Mouse (Mus musculus) spleen, adult 2 months (tissue): Measurements from ENCODE around the gene Ikzf2.

Source experiments
- CTCF ChIP-seq: fragments of 200-500 bp; IDR thresholded peaks from 2 replicates; pipeline ENCODE4 v1.5.1; 2011; ENCODE audit warnings: mild to moderate bottlenecking, inconsistent platforms; ENCODE audit not compliant: insufficient read depth, insufficient read length, insufficient replicate concordance; ENCODE audit errors: extremely low read depth
- POLR2A ChIP-seq: fragments of 200-500 bp; IDR thresholded peaks from 2 replicates; pipeline ENCODE4 v1.6.1; 2011; ENCODE audit warnings: low read depth, low read length, inconsistent platforms

DNA sequence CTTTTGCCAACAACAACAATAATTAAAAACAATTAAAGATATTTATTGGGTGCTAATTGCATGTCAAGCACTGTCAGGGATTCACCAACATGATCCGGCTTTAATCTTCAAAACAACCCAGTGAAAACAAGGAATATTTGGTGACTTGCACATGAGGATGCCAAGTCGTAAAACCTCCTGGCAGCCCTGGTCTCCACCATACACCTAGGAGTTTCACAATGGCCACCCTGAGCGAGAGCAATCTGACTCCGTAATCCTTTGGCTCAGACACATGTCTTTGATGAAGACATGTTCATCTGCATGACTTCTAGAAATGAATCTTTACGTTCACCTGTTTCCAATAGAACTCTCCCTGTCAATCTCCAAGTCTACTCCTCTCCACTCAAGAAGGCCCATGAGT is 75.0 kb downstream of the Ikzf2 start:
- no peak for TF ChIP-seq CTCF
- no peak for TF ChIP-seq POLR2A
